Mouse (Mus musculus) neural tube, embryonic 11.5 days (tissue): ENCODE data around the gene Nr5a2. TPM values are rescaled to one million over a fixed set of nuclear protein-coding genes. Genes with fewer than 3 reads are reported as not detected.

Experiments
- ATAC-seq: fragments of 200-750 bp; cut with Nextera tagmentation; 2 replicates; pipeline ENCODE4 v1.8.0; 2017; ENCODE audit warnings: moderate number of reproducible peaks, mild to moderate bottlenecking, moderate TSS enrichment, moderate library complexity; ENCODE audit not compliant: insufficient read depth, low FRiP score, low TSS enrichment
- DNase-seq: peaks from one replicate; pipeline ENCODE4 v3.0.0-alpha.2; 2015; ENCODE audit warnings: low spot score
- H3K27ac ChIP-seq: fragments of 300-500 bp; sonication (generic); 2 replicates; pipeline ENCODE4 v1.5.1; 2014; ENCODE audit warnings: low read depth, mild to moderate bottlenecking, low read length
- H3K27me3 ChIP-seq: fragments of 300-500 bp; sonication (generic); 2 replicates; pipeline ENCODE4 v1.6.1; 2014; ENCODE audit warnings: mild to moderate bottlenecking, low read length, mixed read lengths; ENCODE audit not compliant: control insufficient read depth, insufficient read depth
- H3K36me3 ChIP-seq: fragments of 300-500 bp; sonication (generic); 2 replicates; pipeline ENCODE4 v1.6.1; 2014; ENCODE audit warnings: mild to moderate bottlenecking, low read length, moderate library complexity, mixed read lengths; ENCODE audit not compliant: control insufficient read depth, insufficient read depth
- H3K4me1 ChIP-seq: fragments of 300-500 bp; sonication (generic); 2 replicates; pipeline ENCODE4 v1.6.1; 2014; ENCODE audit warnings: low read length, mixed read lengths; ENCODE audit not compliant: control insufficient read depth, insufficient read depth
- H3K4me2 ChIP-seq: fragments of 300-500 bp; sonication (generic); 2 replicates; pipeline ENCODE4 v1.6.1; 2014; ENCODE audit warnings: low read depth, mild to moderate bottlenecking, moderate library complexity
- H3K4me3 ChIP-seq: fragments of 300-500 bp; sonication (generic); 2 replicates; pipeline ENCODE4 v1.5.1; 2014; ENCODE audit warnings: low read depth, low read length
- H3K9ac ChIP-seq: fragments of 300-500 bp; sonication (generic); 2 replicates; pipeline ENCODE4 v1.6.1; 2014; ENCODE audit warnings: mild to moderate bottlenecking, low read length
- H3K9me3 ChIP-seq: fragments of 300-500 bp; sonication (generic); 2 replicates; pipeline ENCODE4 v1.6.1; 2016; ENCODE audit warnings: low read length; ENCODE audit not compliant: control insufficient read depth
- WGBS: fragments of 180-500 bp; shearing (Covaris S2); extraction: QIAGEN DNeasy Blood & Tissue Kit; methylation state at CpG from one replicate; pipeline ENCODE4 v1.1.7; 2014; 5-methylcytosine and 5-hydroxymethylcytosine counted together
- polyA plus RNA-seq: library from polyadenylated mRNA; unstranded; fragments of >200 nt; fragmentation: Nextera tagmentation; extraction: Ambion mirVana; gene quantifications from 2 replicates; pipeline ENCODE4 v1.2.1, GENCODE M21; 2014

Nr5a2 gene
- polyA plus RNA-seq, 1 experiment from 2014 or later, result 0.57 TPM

- DNase-seq, result no peak
- Histone ChIP-seq H3K4me2 (no peak overlapping the region), H3K9me3 (no peaks in the 10 kb centered on the region), H3K4me3 (no peak overlapping the region), H3K27me3 (no peaks in the 10 kb centered on the region), H3K9ac (no peak overlapping the region), H3K27ac (no peak overlapping the region), H3K36me3 (no peaks in the 10 kb centered on the region), H3K4me1 (no peaks in the 10 kb centered on the region)
- WGBS, result 88% methylated on average over 5 of the region's 5 CpGs
- no peak for ATAC-seq
Observed at GRCm38 (mm10) chr1:136973016-136973415, 12.8 kb upstream of the Nr5a2 start.

- Histone ChIP-seq H3K4me2 (no peak overlapping the region), H3K4me3 (no peak overlapping the region), H3K27me3 (no peaks in the 10 kb centered on the region), H3K27ac (no peak overlapping the region), H3K4me1 (no peaks in the 10 kb centered on the region), H3K9me3 (no peaks in the 10 kb centered on the region), H3K9ac (no peak overlapping the region), H3K36me3 (no peaks in the 10 kb centered on the region)
- WGBS, result 90% methylated on average over 8 of the region's 8 CpGs
- DNase-seq (no peak), ATAC-seq (no peak)
Observed at GRCm38 (mm10) chr1:136970995-136971394, 10.7 kb upstream of the Nr5a2 start.

- Histone ChIP-seq H3K9ac (no peak overlapping the region), H3K4me1 (no peaks in the 10 kb centered on the region), H3K4me3 (no peak overlapping the region), H3K27ac (no peak overlapping the region), H3K4me2 (no peak overlapping the region), H3K9me3 (no peaks in the 10 kb centered on the region), H3K27me3 (no peaks in the 10 kb centered on the region), H3K36me3 (no peaks in the 10 kb centered on the region)
- ATAC-seq (no peak), DNase-seq (no peak)
- WGBS, result 83% methylated on average over 12 of the region's 12 CpGs
Observed at GRCm38 (mm10) chr1:136966728-136967386, 6.6 kb upstream of the Nr5a2 start.

- Histone ChIP-seq H3K4me3 (no peak overlapping the region), H3K27me3 (peaks cover 11% of the 10 kb centered on the region), H3K9ac (no peak overlapping the region), H3K9me3 (no peaks in the 10 kb centered on the region), H3K36me3 (no peaks in the 10 kb centered on the region), H3K4me1 (peaks cover 4% of the 10 kb centered on the region; the same call in 1 of the 2 replicates), H3K27ac (no peak overlapping the region), H3K4me2 (no peak overlapping the region)
- WGBS, result 75% methylated on average over 1 of the region's 1 CpGs
- ATAC-seq (no peak), DNase-seq (no peak)
Observed at GRCm38 (mm10) chr1:136959491-136959890, 757 bp downstream of the Nr5a2 start.

GRCm38 (mm10) chr1:136958666-136959065 is 1.6 kb downstream of the Nr5a2 start:
- Histone ChIP-seq H3K9ac (no peak overlapping the region), H3K27ac (no peak overlapping the region), H3K9me3 (no peaks in the 10 kb centered on the region), H3K4me2 (0 out of 2 replicates have a peak overlapping the region, but pooled peaks have one; percentile 27), H3K27me3 (peaks cover 19% of the 10 kb centered on the region), H3K4me3 (no peak overlapping the region), H3K36me3 (no peaks in the 10 kb centered on the region), H3K4me1 (peaks cover 4% of the 10 kb centered on the region; the same call in 1 of the 2 replicates)
- DNase-seq, result no peak
- WGBS, result 5% methylated on average over 9 of the region's 9 CpGs
- ATAC-seq, result no peak

GRCm38 (mm10) chr1:136958185-136958584 is 2.1 kb downstream of the Nr5a2 start:
- no peak; the same call in 1 of the 2 replicates for ATAC-seq

GRCm38 (mm10) chr1:136957696-136958095 is 2.6 kb downstream of the Nr5a2 start:
- no peak overlapping the region for H3K4me2 ChIP-seq
- 34% methylated on average over 8 of the region's 8 CpGs for WGBS
- no peaks in the 10 kb centered on the region for H3K36me3 ChIP-seq
- H3K9ac ChIP-seq, result no peak overlapping the region
- H3K9me3 ChIP-seq, result no peaks in the 10 kb centered on the region
- no peak overlapping the region for H3K4me3 ChIP-seq
- H3K27ac ChIP-seq, result no peak overlapping the region
- peaks cover 5% of the 10 kb centered on the region for H3K4me1 ChIP-seq
- ATAC-seq, result no peak
- peaks cover 29% of the 10 kb centered on the region for H3K27me3 ChIP-seq
- DNase-seq, result no peak

More at GRCm38 (mm10) chr1:136958185-136958584, 2.1 kb downstream of the Nr5a2 start:
- H3K36me3 ChIP-seq, result no peaks in the 10 kb centered on the region
- peak; percentile 25 for DNase-seq
- WGBS, result 0% methylated on average over 8 of the region's 13 CpGs
- H3K27me3 ChIP-seq, result peaks cover 24% of the 10 kb centered on the region
- H3K4me1 ChIP-seq, result peaks cover 4% of the 10 kb centered on the region; the same call in 1 of the 2 replicates
- H3K27ac ChIP-seq, result no peak overlapping the region
- H3K4me3 ChIP-seq, result no peak overlapping the region
- H3K4me2 ChIP-seq, result 0 out of 2 replicates have a peak overlapping the region, but pooled peaks have one; percentile 25
- no peaks in the 10 kb centered on the region for H3K9me3 ChIP-seq
- no peak overlapping the region for H3K9ac ChIP-seq

- WGBS, result 8% methylated on average over 3 of the region's 3 CpGs
- no peak overlapping the region for H3K27ac ChIP-seq
- peaks cover 15% of the 10 kb centered on the region for H3K4me1 ChIP-seq
- no peaks in the 10 kb centered on the region for H3K9me3 ChIP-seq
- no peak overlapping the region for H3K9ac ChIP-seq
- DNase-seq, result no peak
- no peak for ATAC-seq
- no peaks in the 10 kb centered on the region for H3K36me3 ChIP-seq
- H3K4me2 ChIP-seq, result no peak overlapping the region
- H3K4me3 ChIP-seq, result no peak overlapping the region
- peaks cover 65% of the 10 kb centered on the region for H3K27me3 ChIP-seq
Observed at GRCm38 (mm10) chr1:136954108-136954494, 6.1 kb downstream of the Nr5a2 start.

GRCm38 (mm10) chr1:136953444-136954107 is 6.7 kb downstream of the Nr5a2 start:
- no peaks in the 10 kb centered on the region for H3K9me3 ChIP-seq
- 1% methylated on average over 15 of the region's 15 CpGs for WGBS
- ATAC-seq, result no peak
- H3K27ac ChIP-seq, result no peak overlapping the region
- H3K27me3 ChIP-seq, result peaks cover 70% of the 10 kb centered on the region
- H3K4me2 ChIP-seq, result no peak overlapping the region
- H3K4me3 ChIP-seq, result no peak overlapping the region
- H3K9ac ChIP-seq, result no peak overlapping the region
- H3K36me3 ChIP-seq, result no peaks in the 10 kb centered on the region
- peaks cover 15% of the 10 kb centered on the region for H3K4me1 ChIP-seq
- DNase-seq, result no peak
